Mouse (Mus musculus) stomach, embryonic 16.5 days (tissue): ENCODE measurements at regions not wholly inside any gene's neighbourhood (a gene's known extent, or its start where the extent isn't known, plus 50 kb on each side); places are given as distances from the start of the nearest gene placed in this dataset.
A peak's percentile ranks its signal among the peaks of the same experiment; 100 is the strongest.

Source experiments
- ATAC-seq: fragments of 200-750 bp; cut with Nextera tagmentation; 2 replicates; pipeline ENCODE4 v1.8.0; 2017; ENCODE audit warnings: moderate number of reproducible peaks, moderate TSS enrichment; ENCODE audit not compliant: insufficient read depth, low FRiP score
- H3K27ac ChIP-seq: fragments of 300-500 bp; sonication (generic); 2 replicates; pipeline ENCODE4 v1.5.1; 2014; ENCODE audit warnings: low read length
- H3K27me3 ChIP-seq: fragments of 300-500 bp; sonication (generic); 2 replicates; pipeline ENCODE4 v1.6.1; 2014; ENCODE audit warnings: low read length, control low read depth, mixed read lengths; ENCODE audit not compliant: control insufficient read depth, insufficient read depth
- H3K36me3 ChIP-seq: fragments of 300-500 bp; sonication (generic); 2 replicates; pipeline ENCODE4 v1.6.1; 2014; ENCODE audit warnings: low read length; ENCODE audit not compliant: control insufficient read depth, insufficient read depth
- H3K4me1 ChIP-seq: fragments of 300-500 bp; sonication (generic); 2 replicates; pipeline ENCODE4 v1.6.1; 2014; ENCODE audit warnings: low read length, control low read depth, mixed read lengths; ENCODE audit not compliant: control insufficient read depth, insufficient read depth
- H3K4me2 ChIP-seq: fragments of 300-500 bp; sonication (generic); 2 replicates; pipeline ENCODE4 v1.6.1; 2014; ENCODE audit warnings: low read depth, low read length, mixed read lengths
- H3K4me3 ChIP-seq: fragments of 300-500 bp; sonication (generic); replicated peaks from 2 replicates; pipeline ENCODE4 v1.5.1; 2014; ENCODE audit warnings: mild to moderate bottlenecking, low read length
- H3K9ac ChIP-seq: fragments of 300-500 bp; sonication (generic); 2 replicates; pipeline ENCODE4 v1.6.1; 2014; ENCODE audit warnings: low read length
- H3K9me3 ChIP-seq: fragments of 300-500 bp; sonication (generic); replicated peaks from 2 replicates; pipeline ENCODE4 v1.6.1; 2016; ENCODE audit warnings: low read length, control low read depth; ENCODE audit not compliant: control insufficient read depth
- WGBS: fragments of 180-500 bp; shearing (Covaris S2); extraction: QIAGEN DNeasy Blood & Tissue Kit; methylation state at CpG from one replicate; pipeline ENCODE4 v1.1.7; 2014; 5-methylcytosine and 5-hydroxymethylcytosine counted together

- H3K4me3 ChIP-seq = no peak overlapping the region
- H3K27ac ChIP-seq = no peak overlapping the region
- WGBS = 31% methylated on average over 1 of the region's 1 CpGs
- no peak for ATAC-seq
- H3K4me1 ChIP-seq = no peaks in the 10 kb centered on the region
- no peaks in the 10 kb centered on the region for H3K9me3 ChIP-seq
- no peaks in the 10 kb centered on the region for H3K36me3 ChIP-seq
- H3K27me3 ChIP-seq = no peaks in the 10 kb centered on the region
- H3K9ac ChIP-seq = no peak overlapping the region
- no peak overlapping the region for H3K4me2 ChIP-seq
Observed at GRCm38 (mm10) chr1:137363561-137363960, 403.3 kb upstream of the Nr5a2 start.

GRCm38 (mm10) chr1:137360688-137361570 lies 400.7 kb upstream of the Nr5a2 start:
- Histone ChIP-seq H3K36me3 (no peaks in the 10 kb centered on the region), H3K27ac (no peak overlapping the region), H3K4me1 (no peaks in the 10 kb centered on the region), H3K9ac (no peak overlapping the region), H3K4me2 (no peak overlapping the region), H3K4me3 (no peak overlapping the region), H3K9me3 (no peaks in the 10 kb centered on the region), H3K27me3 (no peaks in the 10 kb centered on the region)
- ATAC-seq = no peak
- WGBS = 84% methylated on average over 16 of the region's 16 CpGs

- Histone ChIP-seq H3K36me3 (no peaks in the 10 kb centered on the region), H3K4me3 (no peak overlapping the region), H3K9ac (no peak overlapping the region), H3K4me2 (no peak overlapping the region), H3K9me3 (no peaks in the 10 kb centered on the region), H3K27ac (no peak overlapping the region), H3K27me3 (no peaks in the 10 kb centered on the region), H3K4me1 (no peaks in the 10 kb centered on the region)
- ATAC-seq = no peak
- 70% methylated on average over 4 of the region's 4 CpGs for WGBS
Observed at GRCm38 (mm10) chr1:137355941-137356512, 395.8 kb upstream of the Nr5a2 start.

GRCm38 (mm10) chr1:137352390-137353027 lies 392.3 kb upstream of the Nr5a2 start:
- no peaks in the 10 kb centered on the region for H3K4me1 ChIP-seq
- H3K4me2 ChIP-seq = no peak overlapping the region
- H3K27ac ChIP-seq = no peak overlapping the region
- WGBS = 57% methylated on average over 5 of the region's 5 CpGs
- H3K4me3 ChIP-seq = no peak overlapping the region
- H3K9ac ChIP-seq = no peak overlapping the region
- H3K9me3 ChIP-seq = no peaks in the 10 kb centered on the region
- H3K36me3 ChIP-seq = no peaks in the 10 kb centered on the region
- H3K27me3 ChIP-seq = no peaks in the 10 kb centered on the region
- ATAC-seq = no peak

GRCm38 (mm10) chr1:137334137-137334536 lies 373.9 kb upstream of the Nr5a2 start:
- H3K4me3 ChIP-seq = no peak overlapping the region
- no peak overlapping the region for H3K4me2 ChIP-seq
- no peaks in the 10 kb centered on the region; the same call in 1 of the 2 replicates for H3K4me1 ChIP-seq
- no peaks in the 10 kb centered on the region for H3K27me3 ChIP-seq
- H3K36me3 ChIP-seq = no peaks in the 10 kb centered on the region
- no peak overlapping the region for H3K9ac ChIP-seq
- H3K9me3 ChIP-seq = no peaks in the 10 kb centered on the region; the same call in 1 of the 2 replicates
- ATAC-seq = no peak
- WGBS = 86% methylated on average over 2 of the region's 2 CpGs
- no peak overlapping the region for H3K27ac ChIP-seq

- H3K9ac ChIP-seq = no peak overlapping the region
- H3K9me3 ChIP-seq = no peaks in the 10 kb centered on the region; the same call in 1 of the 2 replicates
- WGBS = 38% methylated on average over 8 of the region's 8 CpGs
- H3K36me3 ChIP-seq = no peaks in the 10 kb centered on the region
- H3K4me1 ChIP-seq = no peaks in the 10 kb centered on the region; the same call in 1 of the 2 replicates
- peak overlapping the region; percentile 51; the same call in 1 of the 2 replicates for H3K27ac ChIP-seq
- H3K4me2 ChIP-seq = 0 out of 2 replicates have a peak overlapping the region, but pooled peaks have one; percentile 12
- no peak overlapping the region for H3K4me3 ChIP-seq
- H3K27me3 ChIP-seq = no peaks in the 10 kb centered on the region
- peak; percentile 80 for ATAC-seq
Observed at GRCm38 (mm10) chr1:137332108-137332769, 372.0 kb upstream of the Nr5a2 start.

GRCm38 (mm10) chr1:137331746-137332107 lies 371.5 kb upstream of the Nr5a2 start:
- no peaks in the 10 kb centered on the region; the same call in 1 of the 2 replicates for H3K4me1 ChIP-seq
- WGBS = 44% methylated on average over 5 of the region's 5 CpGs
- H3K9me3 ChIP-seq = no peaks in the 10 kb centered on the region; the same call in 1 of the 2 replicates
- no peak overlapping the region for H3K27ac ChIP-seq
- no peak for ATAC-seq
- H3K4me2 ChIP-seq = no peak overlapping the region
- H3K36me3 ChIP-seq = no peaks in the 10 kb centered on the region
- H3K4me3 ChIP-seq = no peak overlapping the region
- no peaks in the 10 kb centered on the region for H3K27me3 ChIP-seq
- no peak overlapping the region for H3K9ac ChIP-seq

- H3K36me3 ChIP-seq = no peaks in the 10 kb centered on the region
- H3K4me2 ChIP-seq = no peak overlapping the region
- no peak overlapping the region for H3K27ac ChIP-seq
- ATAC-seq = no peak
- H3K27me3 ChIP-seq = no peaks in the 10 kb centered on the region
- no peaks in the 10 kb centered on the region; the same call in 1 of the 2 replicates for H3K4me1 ChIP-seq
- H3K9ac ChIP-seq = no peak overlapping the region
- WGBS = 39% methylated on average over 3 of the region's 3 CpGs
- H3K9me3 ChIP-seq = no peaks in the 10 kb centered on the region; the same call in 1 of the 2 replicates
- H3K4me3 ChIP-seq = no peak overlapping the region
Observed at GRCm38 (mm10) chr1:137330634-137331033, 370.4 kb upstream of the Nr5a2 start.
